Mouse (Mus musculus) liver, embryonic 15.5 days (tissue): Measurements from ENCODE around the gene Rreb1. TPM values are rescaled to one million over a fixed set of nuclear protein-coding genes. Genes with fewer than 3 reads are reported as not detected.
A peak's percentile ranks its signal among the peaks of the same experiment; 100 is the strongest.

ENCODE experiments used
- ATAC-seq: fragments of 200-750 bp; cut with Nextera tagmentation; 2 replicates; pipeline ENCODE4 v1.8.0; 2017; ENCODE audit warnings: moderate number of reproducible peaks, mild to moderate bottlenecking, moderate library complexity; ENCODE audit not compliant: insufficient read depth
- H3K27ac ChIP-seq: fragments of 300-500 bp; sonication (generic); replicated peaks from 2 replicates; pipeline ENCODE4 v1.5.1; 2015; ENCODE audit warnings: mild to moderate bottlenecking, inconsistent platforms
- H3K27me3 ChIP-seq: fragments of 300-500 bp; sonication (generic); 2 replicates; pipeline ENCODE4 v1.6.1; 2015; ENCODE audit warnings: mild to moderate bottlenecking, inconsistent platforms
- H3K36me3 ChIP-seq: fragments of 300-500 bp; sonication (generic); replicated peaks from 2 replicates; pipeline ENCODE4 v1.6.1; 2015; ENCODE audit warnings: moderate library complexity, mild to moderate bottlenecking, inconsistent platforms
- H3K4me1 ChIP-seq: fragments of 300-500 bp; sonication (generic); replicated peaks from 2 replicates; pipeline ENCODE4 v1.6.1; 2015; ENCODE audit warnings: inconsistent platforms
- H3K4me2 ChIP-seq: fragments of 300-500 bp; sonication (generic); 2 replicates; pipeline ENCODE4 v1.6.1; 2015; ENCODE audit warnings: moderate library complexity, mild to moderate bottlenecking, inconsistent platforms
- H3K4me3 ChIP-seq: fragments of 300-500 bp; sonication (generic); replicated peaks from 2 replicates; pipeline ENCODE4 v1.5.1; 2015; ENCODE audit warnings: mild to moderate bottlenecking, inconsistent platforms
- H3K9ac ChIP-seq: fragments of 300-500 bp; sonication (generic); 2 replicates; pipeline ENCODE4 v1.6.1; 2015; ENCODE audit warnings: moderate library complexity, mild to moderate bottlenecking, inconsistent platforms
- H3K9me3 ChIP-seq: fragments of 300-500 bp; sonication (generic); replicated peaks from 2 replicates; pipeline ENCODE4 v1.6.1; 2016; ENCODE audit warnings: inconsistent platforms
- WGBS: fragments of 180-500 bp; shearing (Covaris S2); methylation state at CpG from one replicate; pipeline ENCODE4 v1.1.7; 2015; ENCODE audit warnings: mixed read lengths; ENCODE audit not compliant: insufficient replicate concordance; 5-methylcytosine and 5-hydroxymethylcytosine counted together
- polyA plus RNA-seq: library from polyadenylated mRNA; unstranded; fragments of >200 nt; fragmentation: Nextera tagmentation; extraction: Ambion mirVana; gene quantifications from 2 replicates; pipeline ENCODE4 v1.2.1, GENCODE M21; 2015

Rreb1 gene
- polyA plus RNA-seq, 1 experiment from 2014 or later: 5.4 TPM

- H3K27me3 ChIP-seq: no peaks in the 10 kb centered on the region
- no peak overlapping the region for H3K4me2 ChIP-seq
- no peaks in the 10 kb centered on the region for H3K36me3 ChIP-seq
- H3K4me3 ChIP-seq: no peak overlapping the region
- H3K9me3 ChIP-seq: no peaks in the 10 kb centered on the region
- no peak for ATAC-seq
- H3K27ac ChIP-seq: peak overlapping the region; percentile 83; the same call in 1 of the 2 replicates
- H3K4me1 ChIP-seq: peaks cover 98% of the 10 kb centered on the region
- no peak overlapping the region for H3K9ac ChIP-seq
- 49% methylated on average over 4 of the region's 4 CpGs for WGBS
Measured at GRCm38 (mm10) chr13:37876836-37877235, 98.6 kb downstream of the Rreb1 start.

DNA sequence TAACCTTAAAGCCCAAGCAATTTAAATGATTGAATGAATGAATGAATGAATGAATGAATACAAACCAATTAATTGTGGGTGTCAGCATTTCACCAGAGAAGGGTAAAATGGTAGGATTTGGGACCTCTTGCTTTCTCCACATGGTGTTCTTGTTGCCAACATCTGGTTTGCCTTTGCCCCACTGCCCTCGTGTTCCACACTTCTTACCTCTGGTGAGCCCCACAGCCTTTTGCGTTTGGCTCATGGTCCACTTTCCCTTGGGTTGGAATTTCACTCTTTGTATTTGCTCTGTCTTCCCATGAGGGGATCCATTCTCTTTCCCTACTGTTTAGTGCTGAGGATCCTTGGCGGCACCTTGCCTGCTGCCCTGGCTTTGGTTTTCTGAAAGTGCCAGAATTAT is 99.0 kb downstream of the Rreb1 start:
- H3K36me3 ChIP-seq: no peaks in the 10 kb centered on the region
- no peak overlapping the region for H3K4me3 ChIP-seq
- WGBS: 71% methylated on average over 3 of the region's 3 CpGs
- ATAC-seq: no peak
- no peaks in the 10 kb centered on the region for H3K9me3 ChIP-seq
- H3K27ac ChIP-seq: peak overlapping the region; percentile 83
- H3K9ac ChIP-seq: no peak overlapping the region
- H3K27me3 ChIP-seq: no peaks in the 10 kb centered on the region
- no peak overlapping the region for H3K4me2 ChIP-seq
- H3K4me1 ChIP-seq: peaks cover 98% of the 10 kb centered on the region

DNA sequence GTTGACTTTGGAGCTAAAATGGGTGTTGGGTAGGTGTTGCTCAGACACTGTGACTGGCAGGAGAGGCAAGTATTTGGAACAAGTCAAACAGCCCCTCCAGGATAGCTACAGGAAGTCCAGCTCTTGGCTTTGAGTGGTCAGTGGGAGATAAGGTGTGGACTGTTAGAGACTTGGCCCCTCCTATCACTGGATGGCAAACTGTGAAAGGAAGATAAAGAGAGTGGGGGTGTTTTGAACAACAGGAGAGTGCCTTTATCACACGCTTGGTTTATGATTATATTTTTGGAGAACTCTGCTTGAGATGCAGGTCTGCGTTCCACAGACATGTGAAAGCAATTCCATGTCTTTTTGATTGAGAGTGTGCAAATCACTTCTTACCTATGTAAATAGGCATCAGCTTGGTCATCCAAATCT is 100.7 kb downstream of the Rreb1 start:
- H3K9me3 ChIP-seq: no peaks in the 10 kb centered on the region
- H3K27me3 ChIP-seq: no peaks in the 10 kb centered on the region
- peaks cover 97% of the 10 kb centered on the region for H3K4me1 ChIP-seq
- H3K4me2 ChIP-seq: peak overlapping the region; percentile 58
- 6% methylated on average over 2 of the region's 2 CpGs for WGBS
- no peaks in the 10 kb centered on the region for H3K36me3 ChIP-seq
- ATAC-seq: peak; percentile 72
- peak overlapping the region; percentile 83 for H3K27ac ChIP-seq
- no peak overlapping the region for H3K4me3 ChIP-seq
- no peak overlapping the region for H3K9ac ChIP-seq

GRCm38 (mm10) chr13:37879556-37879955 is 101.4 kb downstream of the Rreb1 start:
- no peaks in the 10 kb centered on the region for H3K27me3 ChIP-seq
- H3K4me2 ChIP-seq: peak overlapping the region; percentile 58
- peaks cover 98% of the 10 kb centered on the region for H3K4me1 ChIP-seq
- no peak overlapping the region for H3K9ac ChIP-seq
- no peaks in the 10 kb centered on the region for H3K9me3 ChIP-seq
- no peaks in the 10 kb centered on the region for H3K36me3 ChIP-seq
- H3K4me3 ChIP-seq: no peak overlapping the region
- peak overlapping the region; percentile 83 for H3K27ac ChIP-seq
- 3% methylated on average over 5 of the region's 5 CpGs for WGBS
- ATAC-seq: peak; percentile 19

DNA sequence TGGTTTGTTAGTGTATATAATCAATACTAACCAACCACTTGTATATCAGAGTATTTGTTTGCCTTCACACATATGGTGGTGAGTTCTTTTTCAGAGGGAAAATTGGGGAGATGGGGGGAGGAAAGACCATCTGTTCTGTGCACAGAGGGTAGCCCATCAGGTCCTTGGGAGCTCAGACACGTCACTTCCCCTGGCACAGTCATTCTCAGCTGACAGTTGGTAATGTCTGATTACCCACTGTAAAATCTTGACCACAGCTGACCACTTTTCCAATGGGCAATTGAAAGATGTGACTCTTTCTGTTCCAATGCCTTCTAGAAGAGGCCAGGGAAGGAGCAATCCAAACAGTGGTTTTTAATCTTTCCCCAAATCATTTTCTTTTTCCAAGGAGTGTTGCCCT is 101.8 kb downstream of the Rreb1 start:
- no peak for ATAC-seq
- no peaks in the 10 kb centered on the region for H3K9me3 ChIP-seq
- H3K27me3 ChIP-seq: no peaks in the 10 kb centered on the region
- no peaks in the 10 kb centered on the region for H3K36me3 ChIP-seq
- peak overlapping the region; percentile 58 for H3K4me2 ChIP-seq
- H3K4me3 ChIP-seq: 0 out of 2 replicates have a peak overlapping the region, but pooled peaks have one; percentile 17
- peaks cover 98% of the 10 kb centered on the region for H3K4me1 ChIP-seq
- 0 out of 2 replicates have a peak overlapping the region, but pooled peaks have one; percentile 21 for H3K9ac ChIP-seq
- peak overlapping the region; percentile 83 for H3K27ac ChIP-seq
- WGBS: 17% methylated on average over 1 of the region's 1 CpGs

- Histone ChIP-seq H3K9ac (0 out of 2 replicates have a peak overlapping the region, but pooled peaks have one; percentile 21), H3K27ac (peak overlapping the region; percentile 83), H3K4me1 (peaks cover 98% of the 10 kb centered on the region), H3K9me3 (no peaks in the 10 kb centered on the region), H3K27me3 (no peaks in the 10 kb centered on the region), H3K4me3 (peak overlapping the region; percentile 17), H3K36me3 (no peaks in the 10 kb centered on the region), H3K4me2 (peak overlapping the region; percentile 58)
- ATAC-seq: peak; percentile 16; the same call in 1 of the 2 replicates
- 6% methylated on average over 9 of the region's 9 CpGs for WGBS
Measured at GRCm38 (mm10) chr13:37880581-37881130, 102.5 kb downstream of the Rreb1 start.

- H3K27me3 ChIP-seq: no peaks in the 10 kb centered on the region
- no peak overlapping the region for H3K9ac ChIP-seq
- peak overlapping the region; percentile 68 for H3K27ac ChIP-seq
- H3K4me1 ChIP-seq: peaks cover 90% of the 10 kb centered on the region
- ATAC-seq: no peak
- 73% methylated on average over 8 of the region's 8 CpGs for WGBS
- no peak overlapping the region for H3K4me3 ChIP-seq
- H3K9me3 ChIP-seq: no peaks in the 10 kb centered on the region
- H3K4me2 ChIP-seq: no peak overlapping the region
- H3K36me3 ChIP-seq: no peaks in the 10 kb centered on the region
Measured at GRCm38 (mm10) chr13:37882521-37882920, 104.3 kb downstream of the Rreb1 start.

- H3K27me3 ChIP-seq: no peaks in the 10 kb centered on the region
- ATAC-seq: no peak
- no peak overlapping the region for H3K4me2 ChIP-seq
- peaks cover 85% of the 10 kb centered on the region for H3K4me1 ChIP-seq
- WGBS: 77% methylated on average over 5 of the region's 5 CpGs
- no peak overlapping the region for H3K9ac ChIP-seq
- H3K36me3 ChIP-seq: no peaks in the 10 kb centered on the region
- H3K9me3 ChIP-seq: no peaks in the 10 kb centered on the region
- H3K4me3 ChIP-seq: no peak overlapping the region
- H3K27ac ChIP-seq: peak overlapping the region; percentile 68
Measured at GRCm38 (mm10) chr13:37883008-37883407, 104.8 kb downstream of the Rreb1 start.

DNA sequence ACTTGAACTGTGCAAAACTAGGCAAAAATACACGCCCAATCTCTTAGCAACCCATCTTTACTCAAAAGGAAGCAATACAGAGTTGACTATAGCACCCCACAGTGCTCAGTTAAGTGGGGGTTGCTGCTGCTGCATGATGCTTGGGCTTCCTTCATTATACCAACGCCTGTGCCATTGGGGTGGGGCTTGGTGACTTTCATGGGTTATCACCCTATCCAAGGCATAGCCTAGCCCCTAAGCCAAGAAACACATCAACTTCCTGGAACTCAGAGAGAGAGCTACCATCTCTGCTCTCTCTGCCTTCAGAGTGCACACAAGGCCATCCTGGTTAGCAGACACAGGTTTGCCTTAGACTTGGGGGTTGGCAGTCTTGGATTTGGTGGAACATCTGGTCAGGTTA is 107.2 kb downstream of the Rreb1 start:
- 29% methylated on average over 2 of the region's 2 CpGs for WGBS
- Histone ChIP-seq H3K27me3 (no peaks in the 10 kb centered on the region), H3K4me1 (peaks cover 79% of the 10 kb centered on the region), H3K4me2 (peak overlapping the region; percentile 34), H3K9ac (no peak overlapping the region), H3K9me3 (no peaks in the 10 kb centered on the region), H3K4me3 (no peak overlapping the region), H3K36me3 (peaks cover 19% of the 10 kb centered on the region), H3K27ac (peak overlapping the region; percentile 64)
- peak; percentile 60 for ATAC-seq

GRCm38 (mm10) chr13:37886024-37886423 is 107.8 kb downstream of the Rreb1 start:
- 23% methylated on average over 6 of the region's 6 CpGs for WGBS
- H3K27me3 ChIP-seq: no peaks in the 10 kb centered on the region
- H3K27ac ChIP-seq: peak overlapping the region; percentile 64
- peak overlapping the region; percentile 34 for H3K4me2 ChIP-seq
- H3K9me3 ChIP-seq: no peaks in the 10 kb centered on the region
- H3K36me3 ChIP-seq: peaks cover 24% of the 10 kb centered on the region
- no peak overlapping the region for H3K4me3 ChIP-seq
- H3K9ac ChIP-seq: no peak overlapping the region
- peak; percentile 49; the same call in 1 of the 2 replicates for ATAC-seq
- peaks cover 73% of the 10 kb centered on the region for H3K4me1 ChIP-seq

DNA sequence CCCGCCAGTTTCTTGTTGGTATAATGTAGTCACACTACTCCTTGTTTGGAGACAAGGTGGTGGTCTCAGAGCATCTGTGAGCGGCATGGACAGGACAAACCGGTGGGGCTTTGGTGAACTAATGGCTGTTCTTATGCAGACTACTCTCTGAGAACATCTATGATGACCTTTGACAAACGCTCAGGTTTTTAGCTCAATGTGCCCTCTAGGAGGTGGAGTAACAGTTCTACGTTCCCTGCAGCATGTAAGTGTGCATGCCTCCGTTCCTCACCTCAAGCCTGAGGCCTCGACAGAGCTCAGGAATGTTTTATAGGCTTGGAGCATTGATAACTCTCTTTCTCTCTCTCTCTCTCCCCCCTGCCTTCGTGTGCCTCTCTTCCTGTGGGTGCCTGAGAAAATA is 116.6 kb downstream of the Rreb1 start:
- H3K4me3 ChIP-seq: no peak overlapping the region
- peaks cover 82% of the 10 kb centered on the region for H3K36me3 ChIP-seq
- 67% methylated on average over 8 of the region's 8 CpGs for WGBS

More for the DNA sequence above, 116.6 kb downstream of the Rreb1 start:
- H3K27me3 ChIP-seq: no peaks in the 10 kb centered on the region
- peak overlapping the region; percentile 45; the same call in 1 of the 2 replicates for H3K27ac ChIP-seq
- ATAC-seq: no peak
- no peak overlapping the region for H3K4me2 ChIP-seq
- no peaks in the 10 kb centered on the region for H3K9me3 ChIP-seq
- no peak overlapping the region for H3K9ac ChIP-seq
- peaks cover 23% of the 10 kb centered on the region for H3K4me1 ChIP-seq
